Mouse (Mus musculus): ENCODE measurements at regions not wholly inside any gene's neighbourhood (a gene's known extent, or its start where the extent isn't known, plus 50 kb on each side); places are given as distances from the start of the nearest gene placed in this dataset.

DNA sequence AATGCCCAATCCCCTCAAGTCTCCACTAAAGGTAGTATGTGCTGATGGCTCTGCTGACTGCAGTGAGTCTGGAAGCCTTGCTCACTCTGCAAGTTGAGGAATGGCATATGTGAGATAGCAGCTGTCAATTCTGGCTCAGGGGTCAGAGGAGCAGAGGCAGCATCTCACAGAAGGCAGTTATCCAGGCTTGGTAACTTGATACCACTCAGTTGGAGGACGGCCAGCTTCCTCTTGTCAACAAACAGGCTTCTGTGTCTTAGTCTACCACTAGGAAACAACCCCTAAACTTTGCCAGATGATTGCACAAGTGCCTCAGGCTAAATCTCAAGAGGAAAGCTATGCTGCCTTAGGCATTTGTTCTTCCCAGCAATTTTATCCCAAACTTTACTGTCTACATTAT lies 55.7 kb upstream of the Gabre start:
- DNase-seq (ENCODE audit: low spot score) = peak; percentile 27

DNA sequence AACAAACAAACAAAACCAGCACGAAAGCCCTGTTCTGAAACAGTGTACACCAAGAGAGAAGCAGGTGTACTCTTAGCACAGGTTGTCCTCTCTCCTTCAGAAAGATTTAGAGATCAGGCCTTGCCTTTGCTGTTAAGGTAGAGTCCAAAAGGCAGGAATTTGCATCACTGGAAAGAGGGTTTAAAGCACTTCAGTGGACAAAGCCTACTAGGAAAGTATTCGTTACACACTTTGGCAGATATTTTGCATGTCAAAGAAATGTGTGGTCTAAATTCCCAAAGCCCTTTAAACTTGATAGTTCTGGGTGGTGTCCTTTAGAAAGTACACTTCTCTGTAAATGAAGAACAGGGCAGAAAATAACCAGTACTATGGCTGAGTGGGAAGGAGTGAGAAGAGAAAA lies 54.2 kb upstream of the Gabre start:
- DNase-seq (ENCODE audit: low spot score) = no peak
